Mouse (Mus musculus) liver, postnatal 0 days (tissue): ENCODE measurements around the gene Rundc3a. TPM values are rescaled to one million over a fixed set of nuclear protein-coding genes. Genes with fewer than 3 reads are reported as not detected.

Source experiments
- ATAC-seq: fragments of 200-750 bp; cut with Nextera tagmentation; 2 replicates; pipeline ENCODE4 v1.8.0; 2017; ENCODE audit warnings: mild to moderate bottlenecking, moderate library complexity
- DNase-seq: peaks from one replicate; pipeline ENCODE4 v3.0.0-alpha.2; 2016
- H3K27ac ChIP-seq: fragments of 300-500 bp; sonication (generic); 2 replicates; pipeline ENCODE4 v1.5.1; 2014; ENCODE audit warnings: antibody characterized with exemption, moderate library complexity, mild to moderate bottlenecking, low read depth
- H3K27me3 ChIP-seq: fragments of 300-500 bp; sonication (generic); 2 replicates; pipeline ENCODE4 v1.6.1; 2014; ENCODE audit warnings: low read length, control low read depth, mixed read lengths; ENCODE audit not compliant: insufficient read depth
- H3K36me3 ChIP-seq: fragments of 300-500 bp; sonication (generic); replicated peaks from 2 replicates; pipeline ENCODE4 v1.6.1; 2014; ENCODE audit warnings: mild to moderate bottlenecking, control low read depth, low read length, moderate library complexity, mixed read lengths; ENCODE audit not compliant: insufficient read depth
- H3K4me1 ChIP-seq: fragments of 300-500 bp; sonication (generic); 2 replicates; pipeline ENCODE4 v1.6.1; 2014; ENCODE audit warnings: antibody characterized with exemption, mild to moderate bottlenecking, control low read depth; ENCODE audit not compliant: insufficient read depth
- H3K4me2 ChIP-seq: fragments of 300-500 bp; sonication (generic); 2 replicates; pipeline ENCODE4 v1.6.1; 2014; ENCODE audit warnings: low read depth, mild to moderate bottlenecking, low read length, moderate library complexity, mixed read lengths
- H3K4me3 ChIP-seq: fragments of 300-500 bp; sonication (generic); 2 replicates; pipeline ENCODE4 v1.5.1; 2014; ENCODE audit warnings: low read depth, low read length
- H3K9ac ChIP-seq: fragments of 300-500 bp; sonication (generic); replicated peaks from 2 replicates; pipeline ENCODE4 v1.6.1; 2014; ENCODE audit warnings: mild to moderate bottlenecking, moderate library complexity
- H3K9me3 ChIP-seq: fragments of 300-500 bp; sonication (generic); 2 replicates; pipeline ENCODE4 v1.6.1; 2016; ENCODE audit warnings: mild to moderate bottlenecking, control low read depth, low read length, mixed read lengths
- CTCF ChIP-seq: sonication (generic); IDR thresholded peaks from 2 replicates; pipeline ENCODE4 v1.5.1; 2016; ENCODE audit warnings: antibody characterized with exemption, low read depth
- EP300 ChIP-seq: IDR thresholded peaks from 2 replicates; pipeline ENCODE4 v1.6.1; 2016; ENCODE audit warnings: antibody characterized with exemption, low read depth, mild to moderate bottlenecking
- WGBS: fragments of 180-500 bp; shearing (Covaris S2); extraction: QIAGEN DNeasy Blood & Tissue Kit; methylation state at CpG from one replicate; pipeline ENCODE4 v1.1.7; 2014; ENCODE audit not compliant: insufficient replicate concordance; 5-methylcytosine and 5-hydroxymethylcytosine counted together
- polyA plus RNA-seq: library from polyadenylated mRNA; unstranded; fragments of >200 nt; fragmentation: Nextera tagmentation; extraction: Ambion mirVana; gene quantifications from 2 replicates; pipeline ENCODE4 v1.2.1, GENCODE M21; 2015

Gene Rundc3a
- polyA plus RNA-seq, 1 experiment from 2014 or later = 1.8 TPM

GRCm38 (mm10) chr11:102398007-102398825 is 5.0 kb downstream of the Rundc3a start:
- peaks cover 14% of the 10 kb centered on the region for H3K36me3 ChIP-seq
- WGBS = 75% methylated on average over 20 of the region's 20 CpGs
- H3K9me3 ChIP-seq = no peaks in the 10 kb centered on the region
- TF ChIP-seq CTCF (no peak), EP300 (no peak)
- peaks cover 66% of the 10 kb centered on the region for H3K27me3 ChIP-seq
- H3K27ac ChIP-seq = no peak overlapping the region
- ATAC-seq (peak; percentile 53), DNase-seq (peak; percentile 58)
- H3K4me3 ChIP-seq = no peak overlapping the region
- H3K4me2 ChIP-seq = no peak overlapping the region
- H3K9ac ChIP-seq = no peak overlapping the region
- H3K4me1 ChIP-seq = peaks cover 24% of the 10 kb centered on the region

- no peak for ATAC-seq
- Histone ChIP-seq H3K36me3 (peaks cover 23% of the 10 kb centered on the region), H3K4me3 (peak overlapping the region; percentile 33), H3K27me3 (peaks cover 57% of the 10 kb centered on the region), H3K4me1 (peaks cover 16% of the 10 kb centered on the region), H3K9me3 (no peaks in the 10 kb centered on the region), H3K4me2 (peak overlapping the region; percentile 57; the same call in 1 of the 2 replicates), H3K9ac (no peak overlapping the region), H3K27ac (no peak overlapping the region)
- DNase-seq = no peak
- TF ChIP-seq CTCF = no peak
- no peak for TF ChIP-seq EP300
- WGBS = 14% methylated on average over 15 of the region's 15 CpGs
Measured at GRCm38 (mm10) chr11:102399107-102399506, 5.9 kb downstream of the Rundc3a start.

GRCm38 (mm10) chr11:102399610-102400072 is 6.4 kb downstream of the Rundc3a start:
- Histone ChIP-seq H3K9ac (0 out of 2 replicates have a peak overlapping the region, but pooled peaks have one; percentile 16), H3K4me3 (peak overlapping the region; percentile 33), H3K4me2 (peak overlapping the region; percentile 57), H3K27me3 (peaks cover 52% of the 10 kb centered on the region), H3K36me3 (peaks cover 28% of the 10 kb centered on the region), H3K27ac (no peak overlapping the region), H3K4me1 (peaks cover 18% of the 10 kb centered on the region), H3K9me3 (no peaks in the 10 kb centered on the region)
- ATAC-seq = no peak
- TF ChIP-seq CTCF (no peak), EP300 (no peak)
- no peak for DNase-seq
- WGBS = 4% methylated on average over 32 of the region's 34 CpGs

GRCm38 (mm10) chr11:102400513-102401084 is 7.4 kb downstream of the Rundc3a start:
- peaks cover 45% of the 10 kb centered on the region for H3K27me3 ChIP-seq
- H3K4me1 ChIP-seq = peaks cover 23% of the 10 kb centered on the region
- H3K9ac ChIP-seq = 0 out of 2 replicates have a peak overlapping the region, but pooled peaks have one; percentile 21
- TF ChIP-seq EP300 (no peak), CTCF (no peak)
- peaks cover 36% of the 10 kb centered on the region for H3K36me3 ChIP-seq
- H3K4me2 ChIP-seq = no peak overlapping the region
- H3K27ac ChIP-seq = no peak overlapping the region
- no peaks in the 10 kb centered on the region for H3K9me3 ChIP-seq
- WGBS = 22% methylated on average over 12 of the region's 12 CpGs
- H3K4me3 ChIP-seq = no peak overlapping the region
- no peak for DNase-seq
- peak; percentile 6; the same call in 1 of the 2 replicates for ATAC-seq

GRCm38 (mm10) chr11:102401898-102402500 is 8.8 kb downstream of the Rundc3a start:
- ATAC-seq (no peak), DNase-seq (no peak)
- H3K36me3 ChIP-seq = peaks cover 36% of the 10 kb centered on the region
- H3K9ac ChIP-seq = no peak overlapping the region
- no peak overlapping the region for H3K4me2 ChIP-seq
- H3K27ac ChIP-seq = no peak overlapping the region
- WGBS = 68% methylated on average over 12 of the region's 12 CpGs
- peaks cover 37% of the 10 kb centered on the region for H3K27me3 ChIP-seq
- H3K4me3 ChIP-seq = no peak overlapping the region
- peaks cover 26% of the 10 kb centered on the region for H3K4me1 ChIP-seq
- no peaks in the 10 kb centered on the region for H3K9me3 ChIP-seq
- TF ChIP-seq EP300 (no peak), CTCF (no peak)

- Histone ChIP-seq H3K4me3 (no peak overlapping the region), H3K9me3 (no peaks in the 10 kb centered on the region), H3K4me2 (no peak overlapping the region), H3K27ac (no peak overlapping the region), H3K27me3 (peaks cover 23% of the 10 kb centered on the region), H3K4me1 (peaks cover 26% of the 10 kb centered on the region), H3K9ac (no peak overlapping the region), H3K36me3 (peaks cover 36% of the 10 kb centered on the region)
- ATAC-seq = no peak
- DNase-seq = no peak
- 97% methylated on average over 11 of the region's 11 CpGs for WGBS
- no peak for TF ChIP-seq EP300
- no peak for TF ChIP-seq CTCF
Measured at GRCm38 (mm10) chr11:102403657-102404056, 10.5 kb downstream of the Rundc3a start.
